8 mouse cellular contexts compared by ENCODE assay signal in genomic region chr17:32113255-32113522, GRCm38 (mm10). TPM values are rescaled to one million over a fixed set of nuclear protein-coding genes. Genes with fewer than 3 reads are reported as not detected.
DNase-seq lines count a peak whose midpoint lies in the region; ATAC-seq and TF ChIP-seq lines count a peak whose summit lies in the region.

No protein-coding gene starts in this region.

- H3K27me3 ChIP-seq in liver, adult 2 months (ENCODE audit: control insufficient read depth, insufficient read depth, low read length), result no peaks in the 10 kb centered on the region
- H3K27me3 ChIP-seq in forebrain, embryonic 10.5 days (ENCODE audit: poor library complexity, severe bottlenecking), result peaks cover 64% of the 10 kb centered on the region
- H3K27me3 ChIP-seq in limb, embryonic 15.5 days, result peaks cover 18% of the 10 kb centered on the region
- no peaks in the 10 kb centered on the region for H3K27me3 ChIP-seq in stomach, embryonic 14.5 days (ENCODE audit: control insufficient read depth, insufficient read depth, low read length)

- H3K9ac ChIP-seq in liver, adult 2 months (ENCODE audit: low read depth, low read length), result no peak overlapping the region; the same call in 1 of the 2 replicates
- H3K9ac ChIP-seq in limb, embryonic 15.5 days, result no peak overlapping the region
- H3K9ac ChIP-seq in stomach, embryonic 14.5 days (replicated peaks; ENCODE audit: low read depth, low read length), result 0 out of 2 replicates have a peak overlapping the region, but pooled peaks have one; percentile 25

- no peak for TF ChIP-seq POLR2A in liver, adult 2 months (IDR thresholded peaks at IDR 0.05; ENCODE audit: extremely low read depth, insufficient read depth, low read length)

- H3K4me2 ChIP-seq in limb, embryonic 15.5 days, result peak overlapping the region; percentile 95
- H3K4me2 ChIP-seq in stomach, embryonic 14.5 days (replicated peaks; ENCODE audit: low read depth, low read length), result peak overlapping the region; percentile 95

- no peak overlapping the region for H3K27ac ChIP-seq in liver, adult 2 months (replicated peaks; ENCODE audit: insufficient read depth, low read depth, low read length)
- peak overlapping the region; percentile 74 for H3K27ac ChIP-seq in forebrain, embryonic 10.5 days
- H3K27ac ChIP-seq in limb, embryonic 15.5 days, result no peak overlapping the region
- H3K27ac ChIP-seq in stomach, embryonic 14.5 days (ENCODE audit: low read length), result no peak overlapping the region

- WGBS in liver, adult 2 months, result 44% methylated on average over 8 of the region's 8 CpGs
- 6% methylated on average over 8 of the region's 8 CpGs for WGBS in forebrain, embryonic 10.5 days
- WGBS in limb, embryonic 15.5 days, result 20% methylated on average over 8 of the region's 8 CpGs
- WGBS in stomach, embryonic 14.5 days, result 15% methylated on average over 8 of the region's 8 CpGs

- peak overlapping the region; percentile 56; the same call in 1 of the 2 replicates for H3K4me3 ChIP-seq in liver, adult 2 months (ENCODE audit: insufficient read depth, low read depth, low read length)
- H3K4me3 ChIP-seq in forebrain, embryonic 10.5 days, result peak overlapping the region; percentile 63
- H3K4me3 ChIP-seq in limb, embryonic 15.5 days, result peak overlapping the region; percentile 46
- H3K4me3 ChIP-seq in stomach, embryonic 14.5 days (ENCODE audit: low read depth, low read length), result peak overlapping the region; percentile 43

- H3K4me1 ChIP-seq in liver, adult 2 months (ENCODE audit: control insufficient read depth, insufficient read depth, low read length), result peaks cover 25% of the 10 kb centered on the region
- peaks cover 60% of the 10 kb centered on the region for H3K4me1 ChIP-seq in forebrain, embryonic 10.5 days
- H3K4me1 ChIP-seq in limb, embryonic 15.5 days, result peaks cover 31% of the 10 kb centered on the region
- H3K4me1 ChIP-seq in stomach, embryonic 14.5 days (ENCODE audit: control insufficient read depth, insufficient read depth, low read length), result peaks cover 19% of the 10 kb centered on the region

- no peak for TF ChIP-seq CTCF in liver, adult 2 months (IDR thresholded peaks at IDR 0.05; ENCODE audit: low read depth, low read length)

- no peaks in the 10 kb centered on the region for H3K79me2 ChIP-seq in liver, adult 2 months (ENCODE audit: control insufficient read depth, insufficient read depth, low read length)

- H3K9me3 ChIP-seq in forebrain, embryonic 10.5 days, result no peaks in the 10 kb centered on the region
- H3K9me3 ChIP-seq in limb, embryonic 15.5 days, result no peaks in the 10 kb centered on the region
- H3K9me3 ChIP-seq in stomach, embryonic 14.5 days (ENCODE audit: control insufficient read depth, low read depth, low read length), result no peaks in the 10 kb centered on the region

- no peak for ATAC-seq in limb, embryonic 15.5 days (ENCODE audit: insufficient number of reproducible peaks, low FRiP score, low TSS enrichment, low read depth)
- 0 out of 2 replicates have a peak, but pooled peaks have one; percentile 19 for ATAC-seq in stomach, embryonic 14.5 days (ENCODE audit: insufficient number of reproducible peaks, insufficient read depth, low FRiP score, low read depth)

- no peak for DNase-seq in liver, adult 2 months (ENCODE audit: extremely low read depth, low read depth, low spot score)
- no peak for DNase-seq in liver
- DNase-seq in forebrain, embryonic 10.5 days (ENCODE audit: extremely low spot score, low spot score), result no peak
- DNase-seq in right cerebral cortex, postnatal 4 days, result no peak
- DNase-seq in cerebellum, postnatal 14 days, result no peak
- DNase-seq in gastrocnemius, adult 18-20 months (ENCODE audit: low spot score), result no peak

- no peaks in the 10 kb centered on the region for H3K36me3 ChIP-seq in liver, adult 2 months (ENCODE audit: control insufficient read depth, insufficient read depth, low read length)
- no peaks in the 10 kb centered on the region for H3K36me3 ChIP-seq in forebrain, embryonic 10.5 days (replicated peaks)
- no peaks in the 10 kb centered on the region for H3K36me3 ChIP-seq in limb, embryonic 15.5 days
- H3K36me3 ChIP-seq in stomach, embryonic 14.5 days (ENCODE audit: control insufficient read depth, insufficient read depth, low read length), result no peaks in the 10 kb centered on the region

RNA-seq across cellular contexts. Expression of gene Notch3, which starts 53.5 kb away (rescaled TPM):
- 0.55 and 1.0 TPM in 2 replicates for total RNA-seq in liver, adult 2 months (2014; rRNA removed)
- polyA plus RNA-seq in liver, adult 2 months (2012; rRNA removed), result 1.3 TPM in 2 replicates
- 24.4 and 25.7 TPM in 2 replicates for polyA plus RNA-seq in forebrain, embryonic 10.5 days (2016; fragmentation: Nextera tagmentation; extraction: Ambion mirVana)
- 16.7 and 17.5 TPM in 2 replicates for polyA plus RNA-seq in limb, embryonic 15.5 days (2015; fragmentation: Nextera tagmentation; extraction: Ambion mirVana)
- polyA plus RNA-seq in stomach, embryonic 14.5 days (2014; fragmentation: Nextera tagmentation; extraction: Ambion mirVana), result 21.4 and 22.2 TPM in 2 replicates
- total RNA-seq in gastrocnemius, adult 18-20 months (2021), result 10 to 100 TPM in 1 of 2 experiments, 1 to 10 TPM in 1; 9.6 to 12.5 TPM
